Mouse (Mus musculus): ENCODE data around the gene Lrrc20. TPM values are rescaled to one million over a fixed set of nuclear protein-coding genes. Genes with fewer than 3 reads are reported as not detected.

Gene Lrrc20
- total and polyA plus RNA-seq, 3 experiments, result 4.2 to 11.1 (median 7.7) TPM

GRCm38 (mm10) chr10:61534371-61535101 lies 58.9 kb downstream of the Lrrc20 start:
- Histone ChIP-seq H3K9me3 (replicated peaks) (no peaks in the 10 kb centered on the region), H3K4me3 (ENCODE audit: low read depth, low read length) (peak overlapping the region; percentile 23; the same call in 1 of the 2 replicates), H3K36me3 (replicated peaks) (peaks cover 66% of the 10 kb centered on the region), H3K4me1 (ENCODE audit: insufficient read depth, low read depth, low read length) (peaks cover 9% of the 10 kb centered on the region), H3K27me3 (ENCODE audit: insufficient read depth, low read length) (no peaks in the 10 kb centered on the region)
- peak; percentile 22; the same call in 1 of the 2 replicates for ATAC-seq (ENCODE audit: extremely low read depth, insufficient number of reproducible peaks, low FRiP score, poor library complexity, severe bottlenecking)
- no peak for DNase-seq (ENCODE audit: low spot score)
- TF ChIP-seq TAL1 (conservative IDR thresholded peaks at IDR 0.05; ENCODE audit: low read depth, low read length), result no peak
- no peak for TF ChIP-seq CTCF (IDR thresholded peaks at IDR 0.05; ENCODE audit: low read depth, low read length)
- no peak for TF ChIP-seq POLR2AphosphoS5 (IDR thresholded peaks at IDR 0.05; ENCODE audit: insufficient replicate concordance, low read depth, low read length)
- no peak for TF ChIP-seq GATA2 (IDR thresholded peaks at IDR 0.05; ENCODE audit: borderline replicate concordance, low read depth, low read length)
- no peak for TF ChIP-seq GATA1 (IDR thresholded peaks at IDR 0.05; ENCODE audit: borderline replicate concordance, low read length)

- no peak overlapping the region for H3K4me3 ChIP-seq (ENCODE audit: low read depth, low read length)
- H3K4me1 ChIP-seq (ENCODE audit: insufficient read depth, low read depth, low read length), result peaks cover 9% of the 10 kb centered on the region
- ATAC-seq (ENCODE audit: extremely low read depth, insufficient number of reproducible peaks, low FRiP score, poor library complexity, severe bottlenecking) (no peak), DNase-seq (ENCODE audit: low spot score) (no peak)
- no peaks in the 10 kb centered on the region for H3K9me3 ChIP-seq (replicated peaks)
- H3K36me3 ChIP-seq (replicated peaks), result peaks cover 62% of the 10 kb centered on the region
- no peaks in the 10 kb centered on the region for H3K27me3 ChIP-seq (ENCODE audit: insufficient read depth, low read length)
- TF ChIP-seq TAL1 (conservative IDR thresholded peaks at IDR 0.05; ENCODE audit: low read depth, low read length) (no peak), GATA1 (IDR thresholded peaks at IDR 0.05; ENCODE audit: borderline replicate concordance, low read length) (no peak), POLR2AphosphoS5 (IDR thresholded peaks at IDR 0.05; ENCODE audit: insufficient replicate concordance, low read depth, low read length) (no peak), GATA2 (IDR thresholded peaks at IDR 0.05; ENCODE audit: borderline replicate concordance, low read depth, low read length) (no peak), CTCF (IDR thresholded peaks at IDR 0.05; ENCODE audit: low read depth, low read length) (no peak)
These were observed 59.8 kb downstream of the Lrrc20 start for GRCm38 (mm10) chr10:61535441-61535840.

GRCm38 (mm10) chr10:61536130-61537035 lies 60.8 kb downstream of the Lrrc20 start:
- no peak overlapping the region for H3K4me3 ChIP-seq (ENCODE audit: low read depth, low read length)
- H3K36me3 ChIP-seq (replicated peaks), result peaks cover 60% of the 10 kb centered on the region
- no peak for TF ChIP-seq GATA1 (IDR thresholded peaks at IDR 0.05; ENCODE audit: borderline replicate concordance, low read length)
- no peak for TF ChIP-seq POLR2AphosphoS5 (IDR thresholded peaks at IDR 0.05; ENCODE audit: insufficient replicate concordance, low read depth, low read length)
- no peak for TF ChIP-seq CTCF (IDR thresholded peaks at IDR 0.05; ENCODE audit: low read depth, low read length)
- no peak for TF ChIP-seq GATA2 (IDR thresholded peaks at IDR 0.05; ENCODE audit: borderline replicate concordance, low read depth, low read length)
- no peak for TF ChIP-seq TAL1 (conservative IDR thresholded peaks at IDR 0.05; ENCODE audit: low read depth, low read length)
- no peaks in the 10 kb centered on the region for H3K27me3 ChIP-seq (ENCODE audit: insufficient read depth, low read length)
- no peaks in the 10 kb centered on the region for H3K9me3 ChIP-seq (replicated peaks)
- ATAC-seq (ENCODE audit: extremely low read depth, insufficient number of reproducible peaks, low FRiP score, poor library complexity, severe bottlenecking) (no peak), DNase-seq (ENCODE audit: low spot score) (peak; percentile 6)
- peaks cover 9% of the 10 kb centered on the region for H3K4me1 ChIP-seq (ENCODE audit: insufficient read depth, low read depth, low read length)

- H3K9me3 ChIP-seq (replicated peaks), result no peaks in the 10 kb centered on the region
- ATAC-seq (ENCODE audit: extremely low read depth, insufficient number of reproducible peaks, low FRiP score, poor library complexity, severe bottlenecking), result no peak
- no peak overlapping the region for H3K4me3 ChIP-seq (ENCODE audit: low read depth, low read length)
- no peak for TF ChIP-seq CTCF (IDR thresholded peaks at IDR 0.05; ENCODE audit: low read depth, low read length)
- no peak for TF ChIP-seq TAL1 (conservative IDR thresholded peaks at IDR 0.05; ENCODE audit: low read depth, low read length)
- TF ChIP-seq POLR2AphosphoS5 (IDR thresholded peaks at IDR 0.05; ENCODE audit: insufficient replicate concordance, low read depth, low read length), result no peak
- no peak for TF ChIP-seq GATA2 (IDR thresholded peaks at IDR 0.05; ENCODE audit: borderline replicate concordance, low read depth, low read length)
- TF ChIP-seq GATA1 (IDR thresholded peaks at IDR 0.05; ENCODE audit: borderline replicate concordance, low read length), result no peak
- peaks cover 64% of the 10 kb centered on the region for H3K36me3 ChIP-seq (replicated peaks)
- peaks cover 9% of the 10 kb centered on the region for H3K4me1 ChIP-seq (ENCODE audit: insufficient read depth, low read depth, low read length)
- H3K27me3 ChIP-seq (ENCODE audit: insufficient read depth, low read length), result no peaks in the 10 kb centered on the region
- DNase-seq (ENCODE audit: low spot score), result no peak
These were observed 61.4 kb downstream of the Lrrc20 start for GRCm38 (mm10) chr10:61537036-61537380.

GRCm38 (mm10) chr10:61538446-61538845 lies 62.8 kb downstream of the Lrrc20 start:
- TF ChIP-seq TAL1 (conservative IDR thresholded peaks at IDR 0.05; ENCODE audit: low read depth, low read length) (no peak), GATA1 (IDR thresholded peaks at IDR 0.05; ENCODE audit: borderline replicate concordance, low read length) (no peak), POLR2AphosphoS5 (IDR thresholded peaks at IDR 0.05; ENCODE audit: insufficient replicate concordance, low read depth, low read length) (no peak), GATA2 (IDR thresholded peaks at IDR 0.05; ENCODE audit: borderline replicate concordance, low read depth, low read length) (no peak), CTCF (IDR thresholded peaks at IDR 0.05; ENCODE audit: low read depth, low read length) (no peak)
- ATAC-seq (ENCODE audit: extremely low read depth, insufficient number of reproducible peaks, low FRiP score, poor library complexity, severe bottlenecking), result no peak
- no peak for DNase-seq (ENCODE audit: low spot score)

More at GRCm38 (mm10) chr10:61538446-61538845, 62.8 kb downstream of the Lrrc20 start:
- Histone ChIP-seq H3K9me3 (replicated peaks) (no peaks in the 10 kb centered on the region), H3K4me1 (ENCODE audit: insufficient read depth, low read depth, low read length) (peaks cover 9% of the 10 kb centered on the region), H3K27me3 (ENCODE audit: insufficient read depth, low read length) (no peaks in the 10 kb centered on the region), H3K36me3 (replicated peaks) (peaks cover 59% of the 10 kb centered on the region), H3K4me3 (ENCODE audit: low read depth, low read length) (no peak overlapping the region)
